Mouse (Mus musculus) left cerebral cortex, postnatal 10 days (tissue): ENCODE measurements at regions not wholly inside any gene's neighbourhood (a gene's known extent, or its start where the extent isn't known, plus 50 kb on each side); places are given as distances from the start of the nearest gene placed in this dataset.

Experiments used
- DNase-seq, 2 experiments: peaks; one replicate each; pipeline ENCODE4 v3.0.0; 2021 to 2022; ENCODE audit warnings: low spot score in 2 of 2, mixed read lengths in 1 of 2; ENCODE audit errors: extremely low spot score in 1 of 2
- intact Hi-C: fragments of 180-260 bp; cut with DNase I; formaldehyde crosslinking; loops from one replicate; pipeline ENCODE4 v1.15.1; 2025

GRCm38 (mm10) chrX:78797642-78798041, 60.1 kb downstream of the Fam47c start:
- intact Hi-C loops: no loop called here
- DNase-seq: peak in 1 of 2 experiments; percentile 0
